Mouse (Mus musculus) lung, postnatal 0 days (tissue): ENCODE results near the gene Tcaf1. TPM values are rescaled to one million over a fixed set of nuclear protein-coding genes. Genes with fewer than 3 reads are reported as not detected.

Source experiments
- ATAC-seq: fragments of 200-750 bp; cut with Nextera tagmentation; 2 replicates; pipeline ENCODE4 v1.8.0; 2017; ENCODE audit warnings: moderate library complexity
- DNase-seq: peaks from one replicate; pipeline ENCODE4 v3.0.0-alpha.2; 2016; ENCODE audit warnings: low spot score
- H3K27ac ChIP-seq: fragments of 300-500 bp; sonication (generic); 2 replicates; pipeline ENCODE4 v1.5.1; 2014; ENCODE audit warnings: antibody characterized with exemption, mild to moderate bottlenecking, low read length, mixed read lengths
- H3K27me3 ChIP-seq: fragments of 300-500 bp; sonication (generic); replicated peaks from 2 replicates; pipeline ENCODE4 v1.6.1; 2014; ENCODE audit warnings: low read length, mixed read lengths; ENCODE audit not compliant: insufficient read depth
- H3K36me3 ChIP-seq: fragments of 300-500 bp; sonication (generic); 2 replicates; pipeline ENCODE4 v1.6.1; 2014; ENCODE audit warnings: low read length, mixed read lengths; ENCODE audit not compliant: insufficient read depth
- H3K4me1 ChIP-seq: fragments of 300-500 bp; sonication (generic); 2 replicates; pipeline ENCODE4 v1.6.1; 2014; ENCODE audit warnings: antibody characterized with exemption, low read depth, low read length, mixed read lengths; ENCODE audit not compliant: insufficient read depth
- H3K4me2 ChIP-seq: fragments of 300-500 bp; sonication (generic); replicated peaks from 2 replicates; pipeline ENCODE4 v1.6.1; 2014; ENCODE audit warnings: low read depth, mild to moderate bottlenecking, low read length, moderate library complexity, mixed read lengths
- H3K4me3 ChIP-seq: fragments of 300-500 bp; sonication (generic); 2 replicates; pipeline ENCODE4 v1.5.1; 2014; ENCODE audit warnings: low read depth, low read length
- H3K9ac ChIP-seq: fragments of 300-500 bp; sonication (generic); replicated peaks from 2 replicates; pipeline ENCODE4 v1.6.1; 2014; ENCODE audit warnings: low read depth, mild to moderate bottlenecking
- H3K9me3 ChIP-seq: fragments of 300-500 bp; sonication (generic); 2 replicates; pipeline ENCODE4 v1.6.1; 2016; ENCODE audit warnings: low read length, mixed read lengths
- CTCF ChIP-seq: IDR thresholded peaks from 2 replicates; pipeline ENCODE4 v1.5.1; 2016; ENCODE audit warnings: antibody characterized with exemption, mild to moderate bottlenecking
- EP300 ChIP-seq: IDR thresholded peaks from 2 replicates; pipeline ENCODE4 v1.6.1; 2016; ENCODE audit warnings: antibody characterized with exemption, mild to moderate bottlenecking, control low read depth
- WGBS: fragments of 180-500 bp; shearing (Covaris S2); extraction: QIAGEN DNeasy Blood & Tissue Kit; methylation state at CpG from one replicate; pipeline ENCODE4 v1.1.7; 2014; 5-methylcytosine and 5-hydroxymethylcytosine counted together
- polyA plus RNA-seq: library from polyadenylated mRNA; unstranded; fragments of >200 nt; fragmentation: Nextera tagmentation; extraction: Ambion mirVana; gene quantifications from 2 replicates; pipeline ENCODE4 v1.2.1, GENCODE M21; 2015

The Tcaf1 gene
- 36.9 and 41.2 TPM in 2 replicates for polyA plus RNA-seq

DNA sequence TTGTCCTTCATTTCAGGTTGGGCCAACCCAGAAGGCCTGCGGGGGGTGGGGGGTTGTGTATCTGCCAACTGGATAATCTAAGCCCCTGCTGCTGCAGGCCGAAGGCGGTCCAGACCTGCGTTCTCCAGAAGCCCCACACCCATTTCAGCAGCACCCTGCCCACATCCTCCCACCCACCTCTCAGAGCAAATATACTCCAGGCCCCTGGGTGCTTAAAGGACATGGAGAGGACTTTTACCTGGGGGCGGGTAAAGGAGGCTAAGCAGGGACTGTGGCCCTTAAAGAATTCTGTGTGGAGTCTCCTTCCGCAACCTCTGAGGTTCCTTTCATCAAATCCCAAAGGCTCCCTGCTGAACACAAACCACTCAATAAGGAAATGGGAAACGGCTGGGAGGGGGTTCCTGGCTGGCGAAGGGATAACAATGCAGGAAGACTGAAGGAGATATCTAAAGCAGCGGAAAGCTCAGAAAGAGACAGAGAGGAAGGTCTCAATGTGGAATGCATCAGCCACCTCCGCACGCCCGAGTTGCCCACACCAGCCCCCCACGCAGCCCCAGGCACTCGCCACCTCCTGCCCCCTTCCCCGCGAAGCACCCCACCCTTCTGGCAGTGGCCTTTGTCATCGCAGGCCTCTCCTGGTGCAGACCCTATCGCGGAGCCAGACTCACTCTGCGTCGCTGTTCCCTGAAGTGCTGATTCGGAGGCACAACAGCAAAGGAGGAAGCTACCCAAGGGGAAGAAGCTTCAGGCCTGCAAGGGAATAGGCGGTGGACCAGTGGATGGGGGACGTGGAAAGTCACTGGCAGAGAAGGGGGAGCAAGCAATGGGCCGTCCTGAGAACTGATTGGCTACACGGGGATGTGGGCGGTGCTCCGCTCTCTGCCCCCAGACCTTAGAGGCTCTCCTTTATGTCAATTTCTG, at the start of gene Tcaf1:
TSS of gene Tcaf1 (minus strand) at position 798 of the 921 bp plus-strand sequence.
- no peaks in the 10 kb centered on the region; the same call in 1 of the 2 replicates for H3K4me1 ChIP-seq
- 2% methylated on average over 27 of the region's 28 CpGs for WGBS
- DNase-seq (peak; percentile 82), ATAC-seq (peak; percentile 100)
- H3K27ac ChIP-seq = no peak within 1 kb of the TSS
- no peaks in the 10 kb centered on the region for H3K36me3 ChIP-seq
- TF ChIP-seq EP300 (no peak), CTCF (peak; percentile 6; the same call in 1 of the 2 replicates)
- H3K9me3 ChIP-seq = no peaks in the 10 kb centered on the region
- peak within 1 kb of the TSS; percentile 47 for H3K9ac ChIP-seq
- H3K4me2 ChIP-seq = peak within 1 kb of the TSS; percentile 79
- no peaks in the 10 kb centered on the region for H3K27me3 ChIP-seq
- H3K4me3 ChIP-seq = peak within 1 kb of the TSS; percentile 47

DNA sequence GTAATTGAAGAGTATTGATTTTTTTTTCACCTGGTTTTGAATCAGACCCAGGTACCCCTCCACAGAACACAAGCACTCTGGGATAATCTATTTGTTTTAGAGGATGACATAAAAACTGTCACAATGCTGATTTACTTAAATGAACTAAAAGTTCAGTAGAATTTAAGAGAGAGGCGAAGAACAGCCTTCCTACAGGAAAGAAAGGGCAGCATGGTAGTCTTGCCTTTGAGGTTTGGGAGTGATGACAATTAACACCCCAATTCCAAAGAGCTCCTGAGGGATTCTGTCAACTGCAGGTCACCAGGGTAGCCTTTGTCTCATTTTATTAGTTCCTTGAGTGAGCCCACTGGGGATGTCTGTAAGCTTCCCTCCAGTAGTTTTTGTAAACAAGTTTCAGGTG, 46.2 kb upstream of the Tcaf1 start, which contains the start of gene Olfr38:
TSS of gene Olfr38 (plus strand) at position 301 of the 400 bp plus-strand sequence.
- Histone ChIP-seq H3K4me2 (no peak within 1 kb of the TSS), H3K4me1 (no peaks in the 10 kb centered on the region), H3K4me3 (no peak within 1 kb of the TSS), H3K27me3 (no peaks in the 10 kb centered on the region), H3K27ac (no peak within 1 kb of the TSS), H3K36me3 (no peaks in the 10 kb centered on the region), H3K9ac (no peak within 1 kb of the TSS), H3K9me3 (no peaks in the 10 kb centered on the region)
- WGBS = 83% methylated on average over 1 of the region's 1 CpGs
- ATAC-seq = no peak
- no peak for DNase-seq
- no peak for TF ChIP-seq EP300
- no peak for TF ChIP-seq CTCF

GRCm38 (mm10) chr6:42747846-42748245, 38.0 kb upstream of the Tcaf1 start:
- Histone ChIP-seq H3K27ac (no peak overlapping the region), H3K4me3 (no peak overlapping the region), H3K4me1 (no peaks in the 10 kb centered on the region), H3K9me3 (no peaks in the 10 kb centered on the region), H3K4me2 (no peak overlapping the region), H3K9ac (no peak overlapping the region), H3K27me3 (no peaks in the 10 kb centered on the region), H3K36me3 (no peaks in the 10 kb centered on the region)
- ATAC-seq = no peak
- no peak for DNase-seq
- TF ChIP-seq CTCF = no peak
- no peak for TF ChIP-seq EP300

DNA sequence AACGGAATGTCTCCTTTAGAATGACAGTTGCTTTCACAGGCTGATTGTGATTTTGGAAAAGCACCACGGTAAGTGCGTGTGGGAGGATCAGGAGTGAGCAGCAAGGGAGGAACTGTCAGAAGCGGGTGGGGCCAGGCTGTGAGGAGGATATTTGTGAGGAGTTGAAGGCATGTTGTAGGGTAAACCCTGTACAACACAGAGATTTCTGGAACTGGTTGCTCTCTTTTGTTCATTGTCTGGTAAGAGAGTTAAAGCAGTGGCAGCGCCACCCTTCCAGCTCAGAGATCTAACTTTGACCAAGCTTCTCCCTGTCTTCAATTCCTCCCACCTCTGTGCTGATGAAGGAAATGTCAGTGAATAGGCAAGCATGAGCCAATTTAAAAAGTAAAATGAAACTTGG, 32.4 kb upstream of the Tcaf1 start:
- Histone ChIP-seq H3K36me3 (no peaks in the 10 kb centered on the region), H3K9me3 (no peaks in the 10 kb centered on the region), H3K27me3 (no peaks in the 10 kb centered on the region), H3K4me2 (no peak overlapping the region), H3K27ac (no peak overlapping the region), H3K4me1 (no peaks in the 10 kb centered on the region), H3K4me3 (no peak overlapping the region), H3K9ac (no peak overlapping the region)
- TF ChIP-seq CTCF (no peak), EP300 (no peak)
- DNase-seq (no peak), ATAC-seq (no peak)
- 68% methylated on average over 5 of the region's 5 CpGs for WGBS

GRCm38 (mm10) chr6:42739071-42739470, 29.2 kb upstream of the Tcaf1 start, which contains the start of gene Olfr453:
TSS of gene Olfr453 (plus strand) at chr6:42739371.
- ATAC-seq = no peak
- no peak for DNase-seq
- H3K27ac ChIP-seq = no peak within 1 kb of the TSS
- no peaks in the 10 kb centered on the region for H3K4me1 ChIP-seq
- H3K9me3 ChIP-seq = no peaks in the 10 kb centered on the region
- H3K4me3 ChIP-seq = no peak within 1 kb of the TSS
- no peaks in the 10 kb centered on the region for H3K36me3 ChIP-seq
- H3K27me3 ChIP-seq = no peaks in the 10 kb centered on the region
- H3K9ac ChIP-seq = no peak within 1 kb of the TSS
- WGBS = 91% methylated on average over 1 of the region's 1 CpGs
- H3K4me2 ChIP-seq = no peak within 1 kb of the TSS
- TF ChIP-seq EP300 (no peak), CTCF (no peak)

GRCm38 (mm10) chr6:42717973-42718372, 8.1 kb upstream of the Tcaf1 start:
- Histone ChIP-seq H3K9ac (no peak overlapping the region), H3K4me2 (no peak overlapping the region), H3K4me3 (no peak overlapping the region), H3K9me3 (no peaks in the 10 kb centered on the region), H3K36me3 (no peaks in the 10 kb centered on the region), H3K4me1 (no peaks in the 10 kb centered on the region), H3K27ac (no peak overlapping the region), H3K27me3 (no peaks in the 10 kb centered on the region)
- no peak for TF ChIP-seq CTCF
- TF ChIP-seq EP300 = no peak
- ATAC-seq = no peak
- no peak for DNase-seq
